Mouse (Mus musculus) bone marrow macrophage, adult 2 months (primary cell): ENCODE data around the gene Gm8251.

Experiments used
- CTCF ChIP-seq: IDR thresholded peaks from 2 replicates; pipeline ENCODE4 v1.5.1; 2012; ENCODE audit warnings: low read depth, mild to moderate bottlenecking, low read length, moderate library complexity
- POLR2A ChIP-seq: IDR thresholded peaks from 2 replicates; pipeline ENCODE4 v1.6.1; 2012; ENCODE audit warnings: mild to moderate bottlenecking, low read depth, low read length, borderline replicate concordance

DNA sequence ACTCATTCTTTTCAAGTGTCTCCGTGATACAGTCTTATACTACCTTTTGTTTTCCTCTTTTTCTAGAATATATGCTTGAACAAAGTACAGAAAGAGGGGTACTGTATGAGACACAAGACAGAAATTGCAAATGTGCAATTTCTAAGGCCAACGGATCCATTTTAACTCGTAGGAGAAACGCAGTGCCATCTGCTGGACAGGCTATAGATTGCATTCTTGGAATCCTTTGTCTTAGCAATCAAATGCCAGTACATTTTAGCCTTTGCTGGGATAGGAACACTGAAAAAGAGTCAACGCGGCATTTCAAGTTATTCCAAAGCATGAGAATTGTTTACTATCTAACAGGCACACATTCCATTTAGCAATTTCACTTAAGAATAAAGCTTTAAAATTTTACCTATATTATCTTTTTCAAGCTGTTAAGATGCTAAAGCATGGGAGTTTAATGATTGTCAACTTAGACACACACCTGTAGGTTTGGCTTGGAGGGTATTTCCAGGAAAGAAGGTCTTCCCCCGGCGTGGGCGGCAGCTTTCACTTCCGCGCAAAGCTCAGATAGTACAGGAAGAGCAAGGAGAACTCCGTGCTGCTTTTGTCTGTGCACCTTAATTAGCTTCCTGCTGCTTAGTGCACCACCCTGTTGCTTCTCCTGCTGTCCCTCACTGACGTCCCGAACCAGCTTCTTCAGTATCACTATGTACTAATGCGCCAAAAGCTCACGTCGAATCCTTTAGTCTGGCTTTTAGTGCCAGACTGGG is 19.8 kb downstream of the Gm8251 start:
- TF ChIP-seq POLR2A (no peak), CTCF (no peak)
